Mouse (Mus musculus) E14TG2a.4 (cell line): ENCODE measurements around the gene Gm49405.

Experiments
- H3K27me3 ChIP-seq: 2 replicates; pipeline ENCODE4 v1.6.1; 2014; ENCODE audit warnings: low read length, control low read depth; ENCODE audit not compliant: insufficient read depth
- H3K36me3 ChIP-seq: 2 replicates; pipeline ENCODE4 v1.6.1; 2014; ENCODE audit warnings: low read length, control low read depth; ENCODE audit not compliant: insufficient read depth
- H3K4me1 ChIP-seq: replicated peaks from 2 replicates; pipeline ENCODE4 v1.6.1; 2014; ENCODE audit warnings: low read depth, low read length, control low read depth
- H3K4me3 ChIP-seq: replicated peaks from 2 replicates; pipeline ENCODE4 v1.5.1; 2014; ENCODE audit warnings: mild to moderate bottlenecking, low read length
- H3K9me3 ChIP-seq: 2 replicates; pipeline ENCODE4 v1.6.1; 2014; ENCODE audit warnings: low read length, control low read depth
- CTCF ChIP-seq: conservative IDR thresholded peaks from 2 replicates; pipeline ENCODE4 v1.5.1; 2014; ENCODE audit warnings: low read length
- NANOG ChIP-seq: IDR thresholded peaks from 2 replicates; pipeline ENCODE4 v1.6.1; 2014; ENCODE audit warnings: borderline replicate concordance, low read length, mixed read lengths
- POU5F1 ChIP-seq: IDR thresholded peaks from 2 replicates; pipeline ENCODE4 v1.6.1; 2014; ENCODE audit warnings: low read length, borderline replicate concordance

The Gm49405 gene

GRCm38 (mm10) chr19:4015635-4016034 is 15.2 kb downstream of the Gm49405 start:
- Histone ChIP-seq H3K9me3 (no peaks in the 10 kb centered on the region), H3K27me3 (no peaks in the 10 kb centered on the region), H3K4me3 (peak overlapping the region; percentile 0; the same call in 1 of the 2 replicates), H3K4me1 (peaks cover 83% of the 10 kb centered on the region), H3K36me3 (peaks cover 9% of the 10 kb centered on the region)
- TF ChIP-seq POU5F1: no peak

- H3K4me3 ChIP-seq: no peak overlapping the region
- no peaks in the 10 kb centered on the region for H3K9me3 ChIP-seq
- peaks cover 66% of the 10 kb centered on the region for H3K4me1 ChIP-seq
- no peaks in the 10 kb centered on the region for H3K36me3 ChIP-seq
- H3K27me3 ChIP-seq: no peaks in the 10 kb centered on the region
- TF ChIP-seq NANOG: no peak
- TF ChIP-seq POU5F1: no peak
These were observed 17.6 kb downstream of the Gm49405 start for GRCm38 (mm10) chr19:4017921-4018587.

DNA sequence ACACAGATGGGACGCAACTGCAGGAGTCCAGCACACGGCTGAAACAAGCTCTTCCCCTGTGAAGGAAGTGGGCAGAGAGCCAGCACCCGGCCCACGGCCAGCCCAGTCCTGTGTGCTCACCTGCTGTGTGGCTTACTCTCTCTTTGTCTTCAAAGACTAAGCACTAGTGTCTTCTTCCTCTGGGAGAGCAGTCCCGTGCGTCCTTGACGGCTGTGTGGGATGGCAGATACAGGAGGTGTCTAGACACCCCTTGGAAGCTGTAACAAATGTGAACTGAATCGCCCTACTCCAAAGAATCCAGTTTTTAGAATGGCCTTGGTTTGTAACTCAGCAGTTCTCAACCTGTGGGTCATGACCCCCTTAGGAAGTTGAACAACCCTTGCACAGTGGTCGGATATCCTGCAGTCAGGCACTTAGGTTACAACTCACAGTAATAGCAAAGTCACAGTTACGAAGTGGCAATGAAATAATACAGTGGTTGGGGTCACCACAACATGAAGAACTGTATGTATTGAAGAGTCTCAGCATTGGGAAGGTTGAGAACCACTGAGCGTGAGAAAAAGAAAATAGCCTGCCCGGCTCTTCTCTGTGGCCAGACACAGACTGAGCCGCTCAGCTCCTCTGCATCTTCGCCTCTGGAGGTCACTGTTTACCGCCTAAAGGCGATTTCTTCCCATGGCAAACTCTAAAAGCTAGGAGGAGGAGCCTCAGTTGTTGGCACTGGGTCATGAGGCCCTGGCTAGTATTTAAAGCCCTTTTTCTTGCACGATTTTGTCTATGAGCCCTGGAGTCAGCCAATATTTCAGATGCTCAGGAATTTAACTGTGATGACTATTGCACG is 18.5 kb downstream of the Gm49405 start:
- H3K4me1 ChIP-seq: peaks cover 58% of the 10 kb centered on the region
- no peaks in the 10 kb centered on the region for H3K9me3 ChIP-seq
- no peak overlapping the region for H3K4me3 ChIP-seq
- no peaks in the 10 kb centered on the region for H3K27me3 ChIP-seq
- TF ChIP-seq CTCF: peak; percentile 57
- TF ChIP-seq POU5F1: no peak
- H3K36me3 ChIP-seq: no peaks in the 10 kb centered on the region

DNA sequence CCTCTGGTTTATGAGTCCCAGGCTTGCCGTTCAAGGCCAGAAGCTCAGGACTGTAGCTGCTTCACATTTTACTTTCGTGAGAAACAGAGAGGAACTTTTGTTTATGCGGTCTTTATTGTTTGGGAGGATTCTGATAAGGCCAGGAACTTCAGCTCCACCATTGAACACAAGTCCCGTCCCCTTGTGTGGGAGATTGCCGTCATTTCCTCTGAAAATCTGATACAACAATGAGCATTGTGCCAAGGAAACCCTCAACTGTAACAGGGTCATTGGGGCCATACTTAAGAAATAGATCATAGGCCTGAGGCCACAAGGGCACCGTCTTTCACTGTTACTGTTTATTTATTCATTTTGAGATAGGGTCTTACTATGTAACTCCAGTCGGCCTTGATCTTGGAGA is 22.8 kb downstream of the Gm49405 start:
- Histone ChIP-seq H3K27me3 (no peaks in the 10 kb centered on the region), H3K36me3 (no peaks in the 10 kb centered on the region), H3K4me3 (no peak overlapping the region), H3K9me3 (peaks cover 22% of the 10 kb centered on the region), H3K4me1 (peaks cover 21% of the 10 kb centered on the region)
- TF ChIP-seq NANOG: no peak
- TF ChIP-seq POU5F1: no peak
- TF ChIP-seq CTCF: no peak

GRCm38 (mm10) chr19:4027576-4027975 is 27.1 kb downstream of the Gm49405 start:
- peaks cover 50% of the 10 kb centered on the region for H3K9me3 ChIP-seq
- no peaks in the 10 kb centered on the region for H3K36me3 ChIP-seq
- no peak for TF ChIP-seq CTCF
- TF ChIP-seq POU5F1: no peak
- no peak for TF ChIP-seq NANOG
- no peaks in the 10 kb centered on the region for H3K27me3 ChIP-seq
- H3K4me3 ChIP-seq: no peak overlapping the region
- 0 out of 2 replicates have a peak, but pooled peaks cover 1% of the 10 kb centered on the region for H3K4me1 ChIP-seq

DNA sequence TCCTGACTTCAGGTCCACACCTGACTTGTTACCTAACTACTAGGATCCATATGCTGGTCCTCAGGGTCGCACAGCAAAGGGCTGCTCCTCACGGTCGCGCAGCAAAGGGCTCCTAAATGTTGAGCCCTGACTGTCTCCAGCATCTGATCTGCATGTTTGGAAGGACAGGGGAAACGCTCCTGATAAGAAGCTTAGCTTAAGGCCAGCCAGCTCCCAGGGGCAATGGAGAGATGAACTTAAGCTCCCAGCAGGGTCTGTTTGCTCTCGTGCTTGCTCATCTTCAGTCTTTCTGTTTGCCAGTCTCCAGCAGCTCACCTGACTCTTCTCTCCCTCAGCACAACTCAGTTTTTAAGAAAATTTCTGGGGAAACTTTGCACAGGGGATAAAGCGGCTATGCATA is 32.2 kb downstream of the Gm49405 start:
- H3K27me3 ChIP-seq: no peaks in the 10 kb centered on the region
- H3K36me3 ChIP-seq: peaks cover 14% of the 10 kb centered on the region
- H3K4me1 ChIP-seq: peaks cover 24% of the 10 kb centered on the region
- no peak for TF ChIP-seq CTCF
- no peak for TF ChIP-seq POU5F1
- no peak for TF ChIP-seq NANOG
- H3K9me3 ChIP-seq: peaks cover 34% of the 10 kb centered on the region
- H3K4me3 ChIP-seq: no peak overlapping the region

- Histone ChIP-seq H3K4me3 (no peak overlapping the region), H3K36me3 (peaks cover 14% of the 10 kb centered on the region), H3K9me3 (peaks cover 27% of the 10 kb centered on the region), H3K27me3 (no peaks in the 10 kb centered on the region), H3K4me1 (peaks cover 29% of the 10 kb centered on the region)
- no peak for TF ChIP-seq NANOG
- no peak for TF ChIP-seq CTCF
- no peak for TF ChIP-seq POU5F1
These were observed 32.9 kb downstream of the Gm49405 start for GRCm38 (mm10) chr19:4033298-4033697.

- peaks cover 24% of the 10 kb centered on the region for H3K9me3 ChIP-seq
- no peak overlapping the region for H3K4me3 ChIP-seq
- H3K4me1 ChIP-seq: peaks cover 33% of the 10 kb centered on the region
- no peaks in the 10 kb centered on the region for H3K27me3 ChIP-seq
- peaks cover 14% of the 10 kb centered on the region for H3K36me3 ChIP-seq
- no peak for TF ChIP-seq NANOG
- TF ChIP-seq CTCF: no peak
- TF ChIP-seq POU5F1: no peak
These were observed 33.3 kb downstream of the Gm49405 start for GRCm38 (mm10) chr19:4033742-4034141.
